Mouse (Mus musculus): Measurements from ENCODE around the gene Anapc1.
A peak's percentile ranks its signal among the peaks of the same experiment; 100 is the strongest.
"Not testable (repeated sequence)": the region's sequence is repeated elsewhere in the genome, so short reads cannot be mapped to it uniquely, and the experiment has no call there.

Anapc1 gene

DNA sequence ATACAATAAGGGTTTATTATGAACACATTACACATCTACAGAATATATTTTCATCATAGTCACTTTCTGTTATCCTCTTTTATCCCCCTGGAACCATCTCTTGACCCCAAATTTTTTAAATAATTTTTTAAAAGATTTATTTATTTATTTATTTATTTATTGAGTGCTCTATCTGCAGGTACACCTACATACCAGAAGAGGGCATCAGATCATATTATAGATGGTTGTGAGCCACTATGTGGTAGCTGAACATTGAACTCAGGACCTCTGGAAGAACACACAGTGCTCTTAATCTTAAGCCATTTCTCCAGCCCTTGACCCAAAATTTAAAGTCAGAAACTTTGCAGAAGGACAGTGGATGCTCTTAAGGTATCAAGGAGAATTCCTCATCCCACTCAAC is 7.4 kb upstream of the Anapc1 start:
- DNase-seq, result no peak

DNA sequence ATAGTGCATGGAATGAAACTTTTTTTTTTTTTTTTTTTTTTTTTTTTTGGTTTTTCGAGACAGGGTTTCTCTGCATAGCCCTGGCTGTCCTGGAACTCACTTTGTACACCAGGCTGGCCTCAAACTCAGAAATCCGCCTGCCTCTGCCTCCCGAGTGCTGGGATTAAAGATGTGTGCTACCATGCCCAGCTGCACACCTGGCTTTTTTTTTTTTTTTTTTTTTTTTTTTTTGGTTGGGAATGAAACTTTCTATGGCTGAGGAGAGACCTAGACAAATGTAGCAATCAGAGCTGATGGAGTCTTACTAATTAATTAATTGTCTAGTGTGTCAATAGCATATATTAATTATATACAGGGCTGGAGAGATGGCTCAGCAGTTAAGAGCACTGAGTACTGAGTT is 6.6 kb upstream of the Anapc1 start:
- not testable (repeated sequence) for DNase-seq

DNA sequence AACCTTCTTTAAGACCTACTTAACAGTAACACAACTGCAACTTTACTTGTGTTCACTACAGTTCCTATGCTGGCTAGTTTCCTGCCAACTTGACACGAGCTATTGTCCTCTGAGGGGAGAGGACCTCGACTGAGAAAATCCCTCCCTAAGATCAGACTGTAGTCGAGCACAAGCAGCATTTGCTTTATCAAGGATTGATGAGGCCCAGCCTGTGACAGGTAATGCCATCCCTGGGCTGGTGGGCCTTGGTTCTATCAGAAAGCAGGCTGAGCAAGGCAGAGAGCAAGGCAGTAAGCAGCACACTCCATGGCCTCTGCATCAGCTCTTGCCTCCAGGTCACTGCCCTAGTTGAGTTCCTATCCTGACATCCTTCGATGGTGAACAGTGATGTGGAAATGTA is 6.0 kb upstream of the Anapc1 start:
- no peak for DNase-seq

GRCm38 (mm10) chr2:128692771-128693170 is 5.6 kb upstream of the Anapc1 start:
- DNase-seq, result no peak

DNA sequence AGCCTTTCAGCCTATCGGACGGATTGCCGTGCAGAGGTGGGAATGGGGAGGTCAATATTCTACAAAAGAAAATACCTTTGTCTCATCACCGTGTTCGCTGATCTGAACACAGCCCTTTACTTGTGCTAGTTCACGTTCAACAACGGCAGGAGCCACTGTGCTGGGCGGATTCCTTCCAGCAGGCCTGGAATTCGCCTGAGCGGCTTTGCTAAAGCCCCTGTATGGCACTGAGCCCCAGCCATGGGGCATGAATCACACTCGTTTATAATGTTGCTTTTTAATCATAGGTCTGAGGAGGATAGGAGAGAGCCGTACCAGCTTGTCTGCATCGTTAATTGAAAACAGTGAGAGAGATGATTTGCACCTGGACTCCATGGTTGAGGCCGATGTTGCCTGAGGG is 5.1 kb upstream of the Anapc1 start:
- peak in 1 of 2 experiments; percentile 50 for DNase-seq

- no peak for DNase-seq
These were observed 448 bp upstream of the Anapc1 start for GRCm38 (mm10) chr2:128687558-128688120.

GRCm38 (mm10) chr2:128680661-128681060 is 6.5 kb downstream of the Anapc1 start:
- no peak for DNase-seq

DNA sequence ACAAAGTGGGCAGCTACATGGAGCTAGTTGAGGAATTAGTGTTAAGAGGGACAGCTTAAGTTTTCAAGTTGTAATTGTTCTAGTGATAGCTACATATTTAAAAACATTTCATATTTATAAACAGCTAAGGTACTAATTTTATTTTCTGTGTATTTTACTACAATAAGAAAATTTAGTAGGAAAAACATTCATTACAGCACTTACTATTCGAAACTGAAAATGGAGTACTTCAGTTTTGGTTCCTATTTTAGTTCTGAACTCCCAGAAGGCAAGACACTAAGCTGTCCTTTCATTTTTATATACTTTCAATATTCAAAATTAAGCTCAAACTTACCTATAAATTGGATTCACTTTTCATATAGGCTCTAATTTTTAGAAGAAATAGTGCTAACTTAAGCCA is 66.6 kb downstream of the Anapc1 start:
- DNase-seq, result no peak

GRCm38 (mm10) chr2:128615366-128615765 is 71.8 kb downstream of the Anapc1 start:
- no peak for DNase-seq

- no peak for DNase-seq
These were observed 73.8 kb downstream of the Anapc1 start for GRCm38 (mm10) chr2:128613365-128613764.

- DNase-seq, result no peak
These were observed 74.9 kb downstream of the Anapc1 start for GRCm38 (mm10) chr2:128612275-128612674.

DNA sequence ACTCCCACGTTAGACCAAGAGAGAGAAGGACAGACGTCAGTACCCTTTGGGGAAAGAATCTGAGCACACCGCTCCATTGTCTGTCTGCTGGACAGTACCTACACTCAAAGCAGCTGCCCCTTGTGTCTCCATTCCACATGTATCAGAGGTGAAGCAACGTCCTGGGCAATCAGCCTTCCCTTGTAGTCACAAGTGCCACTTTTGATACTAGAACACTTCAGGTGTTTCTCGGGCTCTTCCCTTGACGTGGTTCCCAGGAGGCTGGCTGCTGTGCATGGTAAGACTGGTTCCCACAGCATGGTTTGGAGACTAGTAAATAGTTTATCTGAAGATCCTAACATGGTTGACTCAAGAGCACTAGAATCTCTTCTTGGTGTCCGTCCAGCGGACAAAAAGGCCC is 76.0 kb downstream of the Anapc1 start:
- DNase-seq, result no peak

- peak in 1 of 2 experiments; percentile 5 for DNase-seq
These were observed 77.9 kb downstream of the Anapc1 start for GRCm38 (mm10) chr2:128609286-128609685.

DNA sequence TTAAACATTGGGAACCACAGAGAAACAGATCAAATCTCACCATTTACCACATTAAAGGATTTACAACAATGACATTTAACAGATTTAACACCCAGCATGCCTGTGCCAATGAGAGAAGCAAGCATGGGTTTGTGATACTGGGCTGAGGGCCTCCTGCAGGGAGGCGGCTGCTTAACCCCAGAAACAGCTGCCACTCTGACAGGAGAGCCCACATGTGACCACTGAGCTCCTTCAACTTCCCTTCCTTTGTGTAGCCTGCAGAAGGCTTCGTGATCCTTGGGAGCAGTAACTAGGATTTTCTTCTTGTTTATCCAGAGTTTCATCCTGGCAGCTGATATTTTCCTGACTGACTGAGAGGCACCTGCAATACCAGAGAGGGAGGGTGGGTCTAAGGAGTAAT is 85.7 kb downstream of the Anapc1 start:
- DNase-seq, result no peak

DNA sequence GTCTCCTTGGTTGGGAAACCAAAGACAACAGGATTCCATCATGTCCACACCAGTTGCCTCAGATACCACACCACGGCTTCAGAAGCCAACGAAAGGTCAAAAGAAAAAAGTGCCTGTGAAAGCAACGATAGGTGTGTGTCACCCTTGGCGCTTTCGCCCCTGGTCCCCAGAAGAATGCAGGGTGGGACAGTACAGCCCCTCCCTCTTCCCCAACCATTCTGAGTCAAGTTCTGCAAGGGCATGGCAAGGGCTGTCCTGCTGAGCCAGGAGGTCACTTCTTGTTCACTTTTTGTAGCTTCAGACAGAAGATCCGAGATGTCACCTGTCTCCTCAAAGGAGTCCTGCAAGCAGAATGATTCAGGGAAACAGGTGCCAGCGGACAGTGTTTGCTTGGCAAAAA is 94.9 kb downstream of the Anapc1 start:
- DNase-seq, result no peak

DNA sequence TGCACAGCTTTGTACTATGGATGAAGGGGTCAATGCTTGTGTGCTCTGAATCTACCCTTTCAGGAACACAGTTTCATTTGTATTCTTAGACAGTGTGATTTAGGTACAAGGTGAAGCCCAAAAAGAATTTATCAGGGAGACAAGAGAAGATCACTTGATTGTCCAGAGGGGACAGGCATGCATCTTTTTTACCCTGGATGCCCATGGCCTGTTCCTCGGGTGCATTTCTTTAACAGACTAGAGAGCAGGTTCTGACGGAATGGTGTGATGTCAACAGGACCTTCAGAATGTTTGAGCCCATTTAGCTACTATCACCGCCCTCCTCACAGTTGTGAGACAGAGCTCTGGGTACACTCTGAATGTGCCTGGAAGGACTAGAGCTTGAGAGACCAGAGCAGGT is 96.3 kb downstream of the Anapc1 start, which contains the start of gene Spdye4c:
Gene Spdye4c, plus strand, starts transcription at position 301 of the 400 bp plus-strand sequence.
- no peak for DNase-seq

DNA sequence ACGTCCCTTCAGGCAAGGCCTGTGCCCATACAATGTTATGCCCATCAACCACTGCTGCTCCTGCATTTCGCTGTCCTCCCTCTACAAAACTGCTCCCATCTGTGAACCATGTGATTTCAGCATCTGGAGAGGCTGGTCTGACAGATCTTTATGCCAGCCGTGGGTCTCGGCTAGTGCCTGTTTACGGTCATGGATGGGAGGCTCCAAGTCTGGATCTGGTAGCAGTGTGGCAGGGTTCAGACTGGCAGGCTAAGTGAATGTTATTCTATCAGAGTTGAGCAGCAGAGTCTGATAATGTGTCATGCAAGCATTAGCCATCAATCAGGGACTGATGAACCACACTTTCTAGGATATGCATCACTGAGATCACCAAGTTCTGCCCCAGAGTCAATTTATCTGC is 104.3 kb downstream of the Anapc1 start:
- DNase-seq, result peak in 1 of 2 experiments; percentile 9

- peak; percentile 91 for DNase-seq
These were observed 114.2 kb downstream of the Anapc1 start for GRCm38 (mm10) chr2:128572726-128573624.

DNA sequence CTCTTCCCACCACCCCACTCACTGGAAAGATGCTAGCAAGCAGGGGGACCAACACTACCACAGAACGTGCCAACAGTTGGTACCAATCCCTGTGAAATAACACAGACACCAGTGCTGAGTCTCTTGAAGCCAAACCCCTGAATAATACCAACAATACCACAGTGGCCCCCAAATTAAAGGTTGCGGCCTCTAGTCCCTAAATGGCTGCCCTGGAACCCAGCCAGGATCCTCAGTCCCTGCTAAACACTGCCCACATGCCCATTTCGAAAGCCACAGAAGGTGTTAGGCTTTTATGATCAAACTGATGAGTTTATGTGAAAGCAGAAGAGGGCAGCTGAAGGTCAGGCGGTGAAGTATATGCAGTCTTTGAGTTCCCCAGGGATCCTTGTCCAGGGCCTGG is 116.2 kb downstream of the Anapc1 start:
- no peak for DNase-seq

DNA sequence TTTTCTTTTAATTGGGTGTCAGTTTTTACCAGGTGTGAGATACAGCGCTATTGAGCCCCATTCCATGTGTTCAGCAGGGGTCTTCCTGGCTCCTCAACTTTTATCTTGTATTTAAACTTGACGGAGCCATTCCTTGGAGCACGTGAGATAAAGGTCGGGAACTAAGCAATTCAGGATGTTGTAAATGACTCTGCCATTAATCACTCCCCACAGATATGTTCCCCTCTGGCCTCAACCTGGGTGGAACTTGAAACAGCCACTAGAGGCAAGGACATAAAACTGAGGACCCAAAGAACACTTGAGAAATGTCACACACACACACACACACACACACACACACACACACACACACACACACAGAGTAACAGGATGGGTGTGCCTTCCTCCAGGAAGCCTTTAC is 118.7 kb downstream of the Anapc1 start:
- DNase-seq, result no peak

DNA sequence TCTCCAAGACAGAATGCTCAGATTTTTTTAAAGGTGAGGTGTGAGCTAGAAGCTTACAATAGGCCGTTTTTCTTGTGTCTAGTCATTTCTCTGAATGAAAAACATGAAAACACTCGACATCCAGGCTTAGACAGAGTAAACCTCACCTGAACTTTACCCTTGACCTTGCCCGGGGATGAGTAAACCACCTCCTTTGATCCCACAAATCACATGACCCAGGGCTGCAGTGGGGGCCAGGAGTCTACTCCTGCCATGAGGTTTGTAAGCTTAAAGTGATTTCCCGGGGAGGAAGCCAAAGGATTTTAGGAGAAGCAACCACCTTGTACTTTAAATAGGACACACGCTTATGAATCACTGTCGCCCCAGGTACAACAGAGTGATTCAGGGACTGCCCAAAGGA is 119.2 kb downstream of the Anapc1 start:
- no peak for DNase-seq

DNA sequence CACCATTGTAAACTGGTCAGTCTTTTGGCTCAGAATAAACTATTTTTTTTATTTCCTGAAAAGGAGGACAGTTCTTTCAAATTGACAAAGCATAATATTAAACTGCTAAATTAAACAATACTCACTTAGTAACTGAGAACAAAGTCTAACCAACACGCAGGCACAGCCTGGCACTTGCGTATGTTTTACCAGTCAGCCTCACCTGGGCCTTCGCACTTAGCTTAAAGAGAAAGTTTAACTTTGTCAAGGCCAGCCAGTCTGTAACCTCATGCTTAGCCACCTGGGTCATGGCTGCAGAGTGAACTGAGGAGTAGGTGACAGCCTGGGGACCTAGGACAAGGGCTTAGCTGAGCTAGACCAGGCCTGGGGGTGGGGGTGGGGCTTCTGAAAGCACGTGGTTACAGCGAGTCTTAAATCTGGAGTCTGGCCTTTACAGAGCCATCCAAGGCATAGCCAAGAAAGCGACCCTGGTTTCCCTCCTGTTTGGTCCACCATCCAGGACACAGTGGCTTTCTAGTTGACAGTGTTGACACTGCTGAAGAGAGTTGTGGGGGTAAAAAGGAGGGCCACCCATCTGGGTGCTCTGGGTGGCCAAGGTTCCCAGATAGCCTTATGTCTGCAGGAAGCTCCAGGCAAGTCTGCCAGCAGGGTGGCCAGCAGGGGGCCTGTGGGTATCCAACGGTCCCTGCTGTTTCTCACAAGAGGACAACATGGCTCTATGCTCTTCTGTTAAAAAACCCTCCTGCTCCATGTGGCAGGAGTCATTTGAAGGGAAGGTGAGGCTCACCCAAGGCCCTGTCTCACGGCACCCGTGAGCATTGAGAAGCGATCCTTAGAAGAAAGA is 120.7 kb downstream of the Anapc1 start:
- DNase-seq, result peak; percentile 61 to 71

GRCm38 (mm10) chr2:128565904-128566303 is 121.3 kb downstream of the Anapc1 start:
- DNase-seq, result peak in 1 of 2 experiments; percentile 19
